Mouse (Mus musculus): ENCODE results near the gene Gpc4. TPM values are rescaled to one million over a fixed set of nuclear protein-coding genes. Genes with fewer than 3 reads are reported as not detected.

The Gpc4 gene
- total and polyA plus RNA-seq, 3 experiments: 5.1 to 9.4 TPM; not detected in 1

- Histone ChIP-seq H3K27ac (ENCODE audit: control insufficient read depth, low read depth, low read length) (no peak overlapping the region), H3K9ac (ENCODE audit: control insufficient read depth, low read depth, low read length, poor library complexity, severe bottlenecking) (no peak overlapping the region), H3K4me1 (ENCODE audit: control insufficient read depth in 1 of 2, insufficient read depth in 2 of 2, low read length in 2 of 2) (no peaks in the 10 kb centered on the region; a peak in 1 of 4 replicates), H3K27me3 (ENCODE audit: control insufficient read depth in 1 of 2, insufficient read depth in 2 of 2, low read length in 2 of 2) (no peaks in the 10 kb centered on the region), H3K9me3 (replicated peaks; ENCODE audit: insufficient read depth, low read length) (no peaks in the 10 kb centered on the region), H3K79me2 (ENCODE audit: control insufficient read depth, insufficient read depth, low read length, poor library complexity) (no peaks in the 10 kb centered on the region), H3K36me3 (ENCODE audit: control insufficient read depth in 1 of 2, insufficient read depth in 2 of 2, low read length in 2 of 2) (0 out of 4 replicates have a peak, but pooled peaks cover 0 to 2% of the 10 kb centered on the region in 2 experiments), H3K4me3 (ENCODE audit: control insufficient read depth in 1 of 2, insufficient read depth in 1 of 2, low read depth in 2 of 2, low read length in 2 of 2) (no peak overlapping the region)
- no peak for TF ChIP-seq TBP (IDR thresholded peaks at IDR 0.05; ENCODE audit: low read depth, low read length)
- no peak for DNase-seq (ENCODE audit: low read depth, low spot score)
Observed at GRCm38 (mm10) chrX:52138033-52138432, 27.0 kb downstream of the Gpc4 start.

GRCm38 (mm10) chrX:52136525-52136924 is 28.5 kb downstream of the Gpc4 start:
- Histone ChIP-seq H3K27me3 (ENCODE audit: control insufficient read depth in 1 of 2, insufficient read depth in 2 of 2, low read length in 2 of 2) (no peaks in the 10 kb centered on the region), H3K9me3 (replicated peaks; ENCODE audit: insufficient read depth, low read length) (no peaks in the 10 kb centered on the region), H3K4me3 (ENCODE audit: control insufficient read depth in 1 of 2, insufficient read depth in 1 of 2, low read depth in 2 of 2, low read length in 2 of 2) (no peak overlapping the region), H3K36me3 (ENCODE audit: control insufficient read depth in 1 of 2, insufficient read depth in 2 of 2, low read length in 2 of 2) (0 out of 4 replicates have a peak, but pooled peaks cover 0 to 2% of the 10 kb centered on the region in 2 experiments), H3K79me2 (ENCODE audit: control insufficient read depth, insufficient read depth, low read length, poor library complexity) (no peaks in the 10 kb centered on the region), H3K9ac (ENCODE audit: control insufficient read depth, low read depth, low read length, poor library complexity, severe bottlenecking) (no peak overlapping the region), H3K27ac (ENCODE audit: control insufficient read depth, low read depth, low read length) (no peak overlapping the region), H3K4me1 (ENCODE audit: control insufficient read depth in 1 of 2, insufficient read depth in 2 of 2, low read length in 2 of 2) (no peaks in the 10 kb centered on the region; a peak in 1 of 4 replicates)
- no peak for DNase-seq (ENCODE audit: low read depth, low spot score)
- no peak for TF ChIP-seq ZNF384 (IDR thresholded peaks at IDR 0.05; ENCODE audit: low read depth, low read length)
- no peak for TF ChIP-seq EP300 (IDR thresholded peaks at IDR 0.05; ENCODE audit: low read depth in 1 of 2, low read length in 2 of 2)
- no peak for TF ChIP-seq ZKSCAN1 (IDR thresholded peaks at IDR 0.05; ENCODE audit: low read depth, low read length)
- no peak for TF ChIP-seq MYB (IDR thresholded peaks at IDR 0.05; ENCODE audit: low read depth, low read length)
- TF ChIP-seq POLR2AphosphoS2 (IDR thresholded peaks at IDR 0.05; ENCODE audit: low read length): no peak
- no peak for TF ChIP-seq CHD2 (IDR thresholded peaks at IDR 0.05; ENCODE audit: low read length)
- TF ChIP-seq SIN3A (IDR thresholded peaks at IDR 0.05; ENCODE audit: low read length): no peak
- TF ChIP-seq SMC3 (IDR thresholded peaks at IDR 0.05; ENCODE audit: low read depth, low read length): no peak
- TF ChIP-seq MAX (IDR thresholded peaks at IDR 0.05; ENCODE audit: low read length): no peak
- no peak for TF ChIP-seq CHD1 (IDR thresholded peaks at IDR 0.05; ENCODE audit: low read depth, low read length)
- no peak for TF ChIP-seq CTCF (IDR thresholded peaks at IDR 0.05 in 2 of 3, conservative IDR thresholded peaks at IDR 0.05 in 1 of 3; ENCODE audit: control insufficient read depth in 1 of 3, insufficient read depth in 1 of 3, low read depth in 2 of 3, low read length in 3 of 3, poor library complexity in 1 of 3, severe bottlenecking in 1 of 3)
- no peak for TF ChIP-seq HCFC1 (IDR thresholded peaks at IDR 0.05; ENCODE audit: low read depth, low read length)
- no peak for TF ChIP-seq MXI1 (IDR thresholded peaks at IDR 0.05; ENCODE audit: low read depth, low read length)
- TF ChIP-seq BHLHE40 (IDR thresholded peaks at IDR 0.05; ENCODE audit: borderline replicate concordance, low read depth, low read length): no peak
- no peak for TF ChIP-seq JUND (IDR thresholded peaks at IDR 0.05; ENCODE audit: low read depth, low read length)
- TF ChIP-seq NELFE (IDR thresholded peaks at IDR 0.05; ENCODE audit: low read depth, low read length): no peak
- no peak for TF ChIP-seq MAFK (IDR thresholded peaks at IDR 0.05; ENCODE audit: borderline replicate concordance, low read depth, low read length)
- no peak for TF ChIP-seq ZMIZ1 (IDR thresholded peaks at IDR 0.05; ENCODE audit: low read depth, low read length)
- TF ChIP-seq KAT2A (conservative IDR thresholded peaks at IDR 0.05; ENCODE audit: low read depth, low read length): no peak

All from MEL (cell line).